Mouse (Mus musculus): Measurements from ENCODE around the gene Larp4b.

Larp4b gene

DNA sequence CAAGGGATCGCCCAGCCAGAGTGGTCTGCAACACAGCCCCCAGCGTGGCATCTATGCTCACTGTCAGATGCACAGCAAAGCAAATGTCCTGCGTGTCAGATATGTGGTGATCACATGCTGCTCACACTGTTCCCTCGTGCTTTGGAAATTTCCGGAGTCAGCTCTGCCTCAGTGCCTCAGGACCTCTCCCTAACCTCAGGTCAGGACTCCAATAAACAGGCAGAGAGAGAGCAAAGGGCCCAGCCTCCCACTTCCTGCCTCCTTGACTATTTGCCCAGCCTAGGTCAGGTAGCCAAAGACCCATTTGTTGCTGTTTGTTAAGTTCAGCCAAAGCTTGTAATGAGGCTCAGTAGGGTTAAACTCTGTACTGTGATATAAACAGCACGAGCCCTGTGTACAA, 87.4 kb downstream of the Larp4b start:
- DNase-seq, result peak; percentile 48

DNA sequence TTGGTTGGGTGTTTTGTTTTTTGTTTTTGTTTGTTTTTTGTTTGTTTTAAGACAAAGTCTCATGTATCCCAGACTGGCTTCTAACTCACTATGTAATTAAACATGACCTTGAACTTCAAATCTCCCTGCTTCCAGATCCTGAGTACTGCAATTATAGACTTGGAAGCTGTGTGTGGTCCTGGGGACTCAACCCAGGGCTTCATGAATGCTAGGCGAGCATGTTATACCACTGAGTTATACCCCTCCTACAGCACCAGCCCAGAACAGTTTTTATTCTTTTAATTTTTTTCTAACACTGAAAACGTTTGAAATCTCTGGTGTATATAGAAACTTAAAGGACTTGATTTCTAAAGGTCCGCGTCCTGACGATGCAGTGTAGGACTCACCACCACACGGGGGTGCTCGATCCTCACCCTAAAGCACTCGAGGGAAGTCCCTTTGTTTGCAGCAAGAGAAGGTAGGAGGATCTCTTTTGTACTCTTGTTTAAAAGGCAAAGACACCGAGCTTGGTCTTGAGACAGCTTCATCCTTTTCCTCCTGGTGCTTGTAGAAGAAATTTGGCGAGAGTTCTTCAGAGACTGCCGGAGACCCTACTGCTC, 88.1 kb downstream of the Larp4b start:
- DNase-seq, result peak; percentile 89

DNA sequence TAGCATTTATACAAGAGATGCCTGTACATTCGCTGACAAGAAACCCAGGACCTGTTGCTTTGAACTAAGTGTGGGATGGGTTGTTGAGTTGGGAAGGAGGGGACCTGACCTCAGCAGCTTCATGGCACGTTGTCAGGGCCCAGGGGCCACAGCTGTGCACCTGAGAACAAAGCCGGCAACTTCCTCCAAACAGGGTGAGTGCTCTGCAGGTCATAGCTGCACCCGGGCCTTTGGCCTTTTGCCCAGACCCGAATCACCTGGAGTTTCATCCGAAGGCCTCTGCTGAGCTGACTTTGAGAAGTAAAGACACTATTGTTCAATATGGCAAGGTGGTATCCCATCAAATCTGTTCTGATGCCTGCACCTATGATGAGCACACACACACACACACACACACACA, 90.6 kb downstream of the Larp4b start:
- DNase-seq, result no peak

DNA sequence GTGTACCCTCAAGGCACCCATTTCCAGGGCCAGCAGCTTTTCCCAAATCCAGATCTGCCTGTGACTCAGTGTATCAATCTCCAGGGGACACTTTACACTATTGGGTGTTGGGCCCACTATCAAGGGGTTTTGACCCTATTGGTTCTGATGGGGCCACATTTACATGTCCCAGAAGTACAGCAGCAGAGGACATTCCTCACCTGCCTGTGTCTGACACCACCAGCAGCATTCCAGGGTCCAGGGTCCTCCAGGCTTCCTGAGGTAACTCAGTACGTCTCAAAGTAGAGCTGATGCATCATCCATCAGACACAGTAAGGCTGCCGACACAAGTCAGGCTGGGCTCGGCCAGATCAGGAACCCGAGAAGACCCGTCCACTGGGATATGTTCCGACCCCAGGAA, 91.0 kb downstream of the Larp4b start:
- no peak for DNase-seq

DNA sequence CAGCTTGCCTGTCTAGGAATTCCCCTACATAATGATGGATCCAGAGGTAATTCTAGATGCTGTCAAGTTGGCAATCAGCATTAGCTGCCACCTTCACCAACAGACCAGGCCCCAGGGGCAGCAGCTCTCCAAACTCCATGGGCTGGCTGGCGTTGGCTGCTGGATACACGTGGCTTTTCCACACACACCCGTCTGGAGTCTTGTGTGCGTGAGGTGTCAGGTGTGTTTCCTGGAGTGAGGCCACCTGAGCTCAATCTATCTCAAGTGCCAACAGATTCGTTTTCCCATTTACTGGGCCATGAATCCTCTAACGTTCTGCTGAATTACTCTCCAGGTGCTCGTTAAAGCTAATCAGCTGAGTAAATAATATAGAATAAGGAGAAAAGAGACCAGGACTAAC, 93.5 kb downstream of the Larp4b start:
- DNase-seq, result no peak

DNA sequence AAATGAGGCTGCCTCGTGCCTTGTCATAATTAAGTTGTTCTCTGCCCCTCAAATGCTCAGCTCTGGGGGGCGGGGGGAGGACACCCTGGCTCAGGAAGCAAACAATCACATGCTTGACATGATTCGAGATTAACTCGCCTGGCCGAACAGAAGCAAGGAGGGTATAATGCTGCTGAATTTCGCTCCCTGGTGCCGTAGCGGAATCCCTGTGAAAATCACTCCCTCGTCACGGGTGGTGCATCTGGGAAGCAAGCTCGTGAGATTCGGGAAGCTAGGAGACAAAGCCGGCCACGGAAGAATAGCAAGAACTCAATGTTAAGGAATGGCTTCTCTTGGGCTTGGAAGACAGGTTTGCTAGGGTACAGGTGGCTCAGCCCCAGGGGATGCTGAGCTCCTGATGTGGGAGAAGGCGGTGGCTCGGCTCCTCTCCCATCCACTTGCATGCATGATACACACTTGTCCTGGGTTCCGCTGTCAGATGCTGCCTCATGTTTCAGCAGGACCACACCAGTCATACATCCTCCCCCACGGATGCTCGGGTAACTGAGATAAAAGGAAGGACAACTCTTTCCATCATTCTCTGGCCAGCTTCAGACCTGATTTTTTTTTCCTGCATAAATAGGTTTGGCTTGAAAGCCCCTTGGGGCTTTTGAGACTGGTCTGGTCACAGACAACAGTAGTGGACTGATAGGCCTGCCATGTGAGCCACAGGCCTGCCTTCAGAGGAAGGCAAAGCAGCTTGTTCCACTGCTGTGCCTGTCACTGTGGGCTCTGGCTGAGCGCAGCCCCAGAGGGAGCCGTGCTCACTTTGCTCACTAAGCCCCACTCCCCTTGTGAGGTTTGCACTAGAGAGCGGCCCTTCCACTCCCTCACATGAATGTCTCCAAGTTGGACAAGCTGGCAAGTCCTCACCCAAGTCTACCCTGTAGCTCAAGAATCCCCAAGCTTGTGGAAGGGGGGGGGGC, 94.2 kb downstream of the Larp4b start:
- DNase-seq, result no peak

DNA sequence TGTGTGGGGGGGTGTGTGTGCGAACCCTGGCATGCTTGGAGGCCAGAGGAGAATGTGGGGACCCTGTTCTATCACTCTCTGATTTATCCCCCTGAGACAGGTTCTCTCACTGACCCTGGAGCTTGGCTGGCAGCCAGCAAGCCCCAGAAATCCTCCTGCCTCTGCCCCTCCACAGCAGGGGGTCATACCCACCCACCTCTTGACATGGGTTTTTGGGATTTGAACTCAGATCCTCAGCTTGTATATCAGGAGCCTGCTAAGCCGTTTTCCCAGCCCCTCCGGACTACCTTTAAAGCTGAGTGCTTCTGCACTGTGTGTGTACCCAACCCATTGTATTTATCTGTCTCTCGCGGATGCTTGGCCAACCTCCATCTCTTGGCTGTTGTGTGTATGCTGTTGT, 95.8 kb downstream of the Larp4b start:
- no peak for DNase-seq

DNA sequence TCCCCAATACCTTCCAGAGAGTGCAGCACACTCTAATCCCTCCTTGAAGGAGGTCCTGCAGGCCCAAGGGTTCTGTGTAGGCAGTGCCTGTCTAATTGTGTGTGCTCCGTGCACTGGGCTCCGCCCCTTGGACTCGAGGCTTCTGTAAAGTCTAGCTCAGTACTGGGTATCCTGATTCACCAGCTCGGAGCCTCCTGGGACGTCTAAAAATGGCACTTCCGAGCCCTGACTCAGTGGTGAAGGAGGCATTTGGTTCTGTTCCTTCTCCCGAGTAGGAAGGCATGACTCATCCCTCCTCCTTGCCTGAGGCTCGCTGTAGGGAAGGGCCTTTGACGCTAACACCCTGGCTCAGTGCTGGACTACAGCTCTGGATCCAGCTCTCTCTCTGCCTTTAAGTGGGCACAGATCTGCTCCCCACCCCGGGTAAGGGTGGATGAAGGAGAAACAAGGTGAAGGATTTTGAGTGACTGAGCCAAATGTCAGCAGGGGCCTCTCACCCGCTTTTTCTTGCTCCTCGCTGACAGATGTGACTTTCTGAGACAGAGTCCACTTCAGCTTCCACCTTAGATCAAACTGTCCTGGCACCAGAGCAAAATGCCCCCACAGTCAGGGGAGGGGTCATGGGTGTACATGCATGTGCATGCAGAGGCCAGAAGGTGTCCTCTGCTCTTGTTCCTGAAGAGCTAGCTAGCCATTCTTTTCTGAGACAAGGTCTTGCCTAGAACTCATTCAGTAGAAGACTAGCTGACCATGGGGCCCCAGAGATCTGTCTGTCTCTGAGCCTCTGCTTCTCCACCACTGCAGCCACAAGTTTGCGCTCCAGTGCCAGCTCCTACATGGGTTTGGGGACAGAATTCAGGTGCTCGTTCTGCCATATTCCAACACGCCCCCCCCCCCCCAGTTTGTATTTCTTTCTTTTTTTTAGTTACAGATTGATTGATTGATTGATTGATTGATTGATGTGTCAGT, 97.8 kb downstream of the Larp4b start:
- peak; percentile 28 for DNase-seq

DNA sequence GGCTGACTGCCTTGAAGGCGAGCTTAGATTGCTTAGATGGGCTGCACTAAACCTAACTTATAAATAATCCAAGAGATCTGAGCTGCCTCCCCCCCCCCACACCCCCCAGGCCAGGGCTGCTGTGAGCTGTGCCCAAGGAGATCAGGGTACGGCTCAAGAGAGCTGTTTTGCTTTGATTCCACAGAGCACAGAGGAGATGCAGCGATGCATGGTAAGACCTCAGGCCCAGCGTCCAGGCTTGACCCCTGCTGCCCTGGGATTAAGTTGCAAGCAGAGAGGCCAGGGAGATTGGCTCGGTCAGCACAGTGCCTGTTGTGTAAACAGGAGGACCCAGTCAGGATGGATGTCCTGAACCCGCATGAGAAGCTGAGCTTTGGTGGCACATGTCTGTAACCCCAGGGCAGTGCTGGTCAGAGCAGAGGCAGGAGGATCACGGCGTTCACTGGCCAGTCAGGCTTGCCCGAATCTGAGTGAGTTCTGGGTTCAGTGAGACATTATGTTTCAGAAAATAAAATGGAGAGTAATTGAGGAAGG, 99.2 kb downstream of the Larp4b start:
- no peak for DNase-seq

DNA sequence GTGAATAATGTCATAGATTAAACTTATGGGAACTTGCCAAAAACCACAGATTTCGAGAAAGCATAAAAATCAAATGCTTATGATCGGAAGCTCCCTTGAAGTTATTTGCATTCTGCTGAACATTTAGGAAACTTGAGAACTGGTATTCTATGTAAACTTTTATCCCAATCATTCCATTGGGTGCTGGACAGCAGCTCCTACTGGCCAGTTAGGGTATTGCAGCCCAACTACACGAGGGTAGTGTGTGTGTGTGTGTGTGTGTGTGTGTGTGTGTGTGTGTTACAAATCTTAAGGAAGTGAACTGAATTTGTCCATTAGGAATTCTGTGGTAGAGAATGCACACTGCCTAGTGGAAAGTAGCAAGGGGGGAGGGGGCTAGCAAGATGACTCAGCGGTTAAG, 101.0 kb downstream of the Larp4b start:
- DNase-seq, result no peak

DNA sequence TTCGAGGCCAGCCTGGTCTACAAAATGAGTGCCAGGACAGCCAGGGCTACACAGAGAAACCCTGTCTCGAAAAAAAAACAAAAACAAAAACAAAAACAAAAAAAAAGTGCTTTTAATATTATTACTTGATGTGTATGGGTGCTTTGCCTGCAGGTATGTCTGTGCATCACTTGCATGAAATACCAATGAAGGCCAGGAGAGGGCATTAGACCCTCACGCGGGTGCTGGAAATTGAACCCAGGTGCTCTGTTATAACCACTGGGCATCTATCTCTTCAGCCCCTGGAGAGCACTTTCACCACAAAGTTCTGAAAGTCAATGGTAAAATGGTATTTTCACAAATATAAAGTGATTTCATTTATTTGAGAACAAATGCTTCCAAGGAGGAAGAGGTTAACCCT, 101.9 kb downstream of the Larp4b start:
- DNase-seq, result no peak

DNA sequence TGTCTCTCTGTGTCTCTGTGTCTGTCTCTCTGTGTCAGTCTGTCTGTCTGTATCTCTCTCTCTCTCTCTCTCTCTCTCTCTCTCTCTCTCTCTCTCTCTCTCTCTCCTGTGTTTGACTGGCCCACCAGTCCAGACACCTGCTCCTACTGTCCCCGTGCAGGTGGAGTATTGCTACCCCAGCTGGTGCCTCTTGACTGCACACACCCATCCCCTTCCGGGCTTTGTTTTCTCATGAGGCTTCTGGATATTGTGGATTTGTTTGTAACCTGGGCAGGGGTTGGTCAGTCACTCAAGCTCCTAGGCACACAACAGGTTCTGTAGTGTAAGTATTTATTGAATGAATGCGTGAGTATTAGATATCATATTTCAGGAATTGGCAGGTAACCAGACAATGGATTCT, 104.4 kb downstream of the Larp4b start:
- no peak for DNase-seq

DNA sequence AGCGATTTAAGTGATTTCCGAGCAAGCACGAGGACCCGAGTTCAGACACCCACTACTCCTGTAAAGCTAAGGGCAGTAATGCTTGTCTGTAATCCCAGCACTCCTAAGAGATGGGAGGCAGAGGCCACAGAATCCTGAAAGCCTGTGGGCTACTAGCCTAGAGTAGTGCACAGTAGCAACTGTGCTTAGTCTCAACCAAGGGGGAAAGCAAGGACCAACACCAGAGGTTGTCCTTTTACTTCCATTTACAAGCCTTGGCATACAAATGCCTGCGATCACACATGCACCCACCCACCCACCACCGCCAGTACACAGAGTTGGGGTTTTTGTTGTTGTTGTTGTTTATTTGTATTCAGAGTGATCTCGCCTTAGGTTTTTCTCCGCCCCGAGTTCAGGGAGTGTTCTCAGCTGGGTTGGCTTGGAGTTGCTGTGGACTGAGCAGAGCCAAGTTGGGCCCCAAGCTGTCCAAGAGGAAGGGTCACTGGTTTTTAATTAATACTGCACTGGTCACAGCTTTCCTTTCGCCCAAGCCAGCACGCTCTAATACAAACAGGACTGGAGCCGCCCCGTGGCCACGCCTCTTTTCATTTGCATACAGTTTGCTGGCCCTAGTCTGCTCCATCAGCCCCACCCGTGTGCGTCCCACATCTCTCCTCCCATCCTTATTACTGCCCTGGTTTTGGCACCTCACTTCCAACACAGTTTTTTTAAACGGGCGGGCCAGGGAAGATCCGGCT, 105.2 kb downstream of the Larp4b start:
- peak; percentile 41 for DNase-seq

DNA sequence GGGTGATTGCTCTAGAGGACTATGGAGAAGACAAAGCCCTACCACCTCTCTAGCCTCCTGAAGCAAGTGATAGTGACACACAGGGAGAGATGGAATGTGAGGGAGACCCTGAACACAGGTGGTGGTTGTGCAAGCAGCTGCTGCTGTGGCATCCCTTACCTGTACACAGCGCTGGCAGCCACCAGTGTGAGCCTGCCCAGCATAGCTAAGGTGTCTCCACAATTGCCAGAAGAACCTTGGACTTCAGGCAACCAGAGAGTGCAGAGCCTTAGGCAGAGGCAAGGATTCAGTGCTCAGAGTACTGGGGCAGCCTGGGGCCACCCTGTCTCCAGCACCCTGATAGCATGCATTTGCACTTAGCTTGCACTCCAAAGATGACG, 105.8 kb downstream of the Larp4b start:
- DNase-seq, result no peak

DNA sequence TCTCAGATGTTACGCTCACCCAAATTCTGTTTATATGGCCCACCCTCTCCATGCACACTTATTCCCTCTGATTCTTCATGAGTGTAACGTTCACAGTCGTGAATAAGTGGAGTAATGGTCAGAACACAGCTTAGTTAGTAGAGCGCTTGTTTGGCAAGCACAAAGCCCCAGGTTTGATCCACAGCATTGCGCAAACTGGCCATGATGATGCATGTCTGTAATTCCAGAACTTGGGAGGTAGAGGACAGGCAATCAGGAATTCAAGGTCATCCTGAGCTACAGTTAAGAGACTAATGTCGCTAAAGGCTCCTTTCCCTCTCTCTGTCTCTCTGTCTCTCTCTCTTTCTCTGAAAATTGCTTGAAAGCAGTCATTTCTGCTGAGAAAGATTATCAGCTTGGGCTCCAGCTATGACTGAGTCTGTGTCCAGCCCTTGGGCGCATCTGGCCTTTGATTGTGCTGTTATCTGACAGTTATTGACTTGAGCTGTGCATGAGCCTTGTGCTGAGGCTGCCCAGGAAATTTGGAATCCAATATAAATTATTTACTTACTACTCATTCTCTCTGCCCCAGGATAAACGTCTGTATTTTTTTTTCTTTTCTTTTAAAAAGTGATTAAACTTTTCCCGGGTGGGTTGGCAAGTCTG, 129.2 kb downstream of the Larp4b start:
- no peak for DNase-seq

Measured in kidney, postnatal 10 days (tissue).